Mouse (Mus musculus) heart, embryonic 11.5 days (tissue): ENCODE measurements around the gene Chd2. TPM values are rescaled to one million over a fixed set of nuclear protein-coding genes. Genes with fewer than 3 reads are reported as not detected.

ENCODE experiments used
- ATAC-seq: fragments of 200-750 bp; cut with Nextera tagmentation; replicated peaks from 2 replicates; pipeline ENCODE4 v1.8.0; 2017; ENCODE audit warnings: moderate library complexity; ENCODE audit not compliant: insufficient number of reproducible peaks, low FRiP score, low TSS enrichment
- H3K27ac ChIP-seq: fragments of 300-500 bp; sonication (generic); 2 replicates; pipeline ENCODE4 v1.5.1; 2014; ENCODE audit warnings: mild to moderate bottlenecking, low read depth, low read length
- H3K27me3 ChIP-seq: fragments of 300-500 bp; sonication (generic); 2 replicates; pipeline ENCODE4 v1.6.1; 2014; ENCODE audit warnings: mild to moderate bottlenecking, low read length, mixed read lengths; ENCODE audit not compliant: control insufficient read depth, insufficient read depth
- H3K36me3 ChIP-seq: fragments of 300-500 bp; sonication (generic); 2 replicates; pipeline ENCODE4 v1.6.1; 2014; ENCODE audit warnings: mild to moderate bottlenecking, low read length, moderate library complexity, mixed read lengths; ENCODE audit not compliant: control insufficient read depth, insufficient read depth
- H3K4me1 ChIP-seq: fragments of 300-500 bp; sonication (generic); 2 replicates; pipeline ENCODE4 v1.6.1; 2014; ENCODE audit warnings: low read length; ENCODE audit not compliant: control insufficient read depth, insufficient read depth
- H3K4me2 ChIP-seq: fragments of 300-500 bp; sonication (generic); 2 replicates; pipeline ENCODE4 v1.6.1; 2014; ENCODE audit warnings: mild to moderate bottlenecking, moderate library complexity
- H3K4me3 ChIP-seq: fragments of 300-500 bp; sonication (generic); 2 replicates; pipeline ENCODE4 v1.5.1; 2014; ENCODE audit warnings: low read depth, low read length
- H3K9ac ChIP-seq: fragments of 300-500 bp; sonication (generic); 2 replicates; pipeline ENCODE4 v1.6.1; 2014; ENCODE audit warnings: mild to moderate bottlenecking, low read depth, low read length, moderate library complexity
- H3K9me3 ChIP-seq: fragments of 300-500 bp; sonication (generic); replicated peaks from 2 replicates; pipeline ENCODE4 v1.6.1; 2016; ENCODE audit warnings: low read length; ENCODE audit not compliant: control insufficient read depth
- WGBS: fragments of 180-500 bp; shearing (Covaris S2); extraction: QIAGEN DNeasy Blood & Tissue Kit; methylation state at CpG from one replicate; pipeline ENCODE4 v1.1.7; 2014; ENCODE audit not compliant: insufficient replicate concordance; 5-methylcytosine and 5-hydroxymethylcytosine counted together
- polyA plus RNA-seq: library from polyadenylated mRNA; unstranded; fragments of >200 nt; fragmentation: Nextera tagmentation; extraction: Ambion mirVana; gene quantifications from 2 replicates; pipeline ENCODE4 v1.2.1, GENCODE M21; 2014

Chd2 gene
- polyA plus RNA-seq, 1 experiment from 2014 or later: 45.6 TPM

DNA sequence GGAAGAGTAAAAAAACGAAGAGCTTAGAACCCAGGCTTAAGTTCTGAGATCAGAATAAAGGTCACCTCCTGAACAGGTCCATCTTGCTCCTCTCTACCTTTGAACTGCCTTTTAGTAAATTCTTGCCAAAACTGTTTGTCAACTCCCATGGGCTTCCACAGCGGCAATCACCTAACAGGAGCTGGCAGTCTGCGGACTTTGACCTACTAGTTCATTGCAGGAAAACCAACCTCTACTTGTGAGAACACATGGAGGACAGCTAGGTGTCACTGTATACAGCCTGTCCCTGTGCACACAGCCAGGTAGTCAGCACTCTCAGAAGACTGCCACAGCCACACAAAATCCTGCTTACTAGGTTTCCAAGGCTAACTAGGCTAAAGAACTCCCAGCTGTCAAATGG is 99.8 kb downstream of the Chd2 start:
- H3K27ac ChIP-seq: no peak overlapping the region
- WGBS: 100% methylated on average over 3 of the region's 3 CpGs
- H3K9ac ChIP-seq: no peak overlapping the region
- H3K9me3 ChIP-seq: no peaks in the 10 kb centered on the region
- ATAC-seq: no peak
- H3K36me3 ChIP-seq: peaks cover 74% of the 10 kb centered on the region
- no peak overlapping the region for H3K4me3 ChIP-seq
- no peaks in the 10 kb centered on the region for H3K4me1 ChIP-seq
- H3K4me2 ChIP-seq: no peak overlapping the region
- H3K27me3 ChIP-seq: no peaks in the 10 kb centered on the region

DNA sequence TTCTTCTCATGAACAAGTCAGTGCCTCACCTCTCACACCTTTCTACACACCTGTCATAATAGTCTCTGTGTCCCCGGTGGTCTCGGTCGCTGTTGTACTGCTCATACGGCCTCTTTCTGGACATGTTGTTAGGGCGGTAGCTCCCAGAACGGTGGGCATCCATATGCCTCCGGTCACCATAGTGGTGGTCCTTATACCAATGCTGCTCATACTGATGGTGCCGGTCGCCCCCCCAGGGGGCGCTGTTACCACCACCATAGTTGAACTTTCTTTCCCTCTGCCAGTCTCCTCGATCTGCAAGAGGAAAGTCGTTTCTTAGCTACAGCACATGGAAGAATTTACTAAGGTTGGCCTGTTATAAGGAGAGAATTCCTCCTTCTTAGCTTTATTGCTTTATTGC is 105.9 kb downstream of the Chd2 start:
- 74% methylated on average over 12 of the region's 12 CpGs for WGBS
- no peak overlapping the region for H3K4me2 ChIP-seq
- H3K36me3 ChIP-seq: peaks cover 57% of the 10 kb centered on the region
- H3K4me3 ChIP-seq: no peak overlapping the region
- no peak overlapping the region for H3K27ac ChIP-seq
- H3K9ac ChIP-seq: no peak overlapping the region
- H3K27me3 ChIP-seq: no peaks in the 10 kb centered on the region
- 0 out of 2 replicates have a peak, but pooled peaks cover 5% of the 10 kb centered on the region for H3K4me1 ChIP-seq
- no peaks in the 10 kb centered on the region for H3K9me3 ChIP-seq
- no peak for ATAC-seq

DNA sequence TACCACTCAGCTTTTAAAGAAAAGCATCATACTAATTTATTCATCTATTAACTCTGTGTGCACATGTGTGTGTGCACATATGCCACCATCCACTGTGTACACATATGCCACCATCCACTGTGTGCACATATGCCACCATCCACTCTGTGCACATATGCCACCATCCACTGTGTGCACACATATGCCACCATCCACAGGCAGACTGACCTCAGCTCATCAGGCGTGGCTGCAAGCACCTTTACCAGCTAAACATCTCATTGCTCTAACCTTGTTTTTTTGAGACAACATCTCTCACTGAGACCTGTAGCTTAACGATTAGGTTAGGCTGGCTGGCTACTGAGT is 107.3 kb downstream of the Chd2 start:
- Histone ChIP-seq H3K4me2 (no peak overlapping the region), H3K9me3 (no peaks in the 10 kb centered on the region), H3K27me3 (no peaks in the 10 kb centered on the region), H3K4me3 (no peak overlapping the region), H3K9ac (no peak overlapping the region), H3K4me1 (0 out of 2 replicates have a peak, but pooled peaks cover 5% of the 10 kb centered on the region), H3K36me3 (peaks cover 52% of the 10 kb centered on the region), H3K27ac (no peak overlapping the region)
- 91% methylated on average over 2 of the region's 2 CpGs for WGBS
- no peak for ATAC-seq

DNA sequence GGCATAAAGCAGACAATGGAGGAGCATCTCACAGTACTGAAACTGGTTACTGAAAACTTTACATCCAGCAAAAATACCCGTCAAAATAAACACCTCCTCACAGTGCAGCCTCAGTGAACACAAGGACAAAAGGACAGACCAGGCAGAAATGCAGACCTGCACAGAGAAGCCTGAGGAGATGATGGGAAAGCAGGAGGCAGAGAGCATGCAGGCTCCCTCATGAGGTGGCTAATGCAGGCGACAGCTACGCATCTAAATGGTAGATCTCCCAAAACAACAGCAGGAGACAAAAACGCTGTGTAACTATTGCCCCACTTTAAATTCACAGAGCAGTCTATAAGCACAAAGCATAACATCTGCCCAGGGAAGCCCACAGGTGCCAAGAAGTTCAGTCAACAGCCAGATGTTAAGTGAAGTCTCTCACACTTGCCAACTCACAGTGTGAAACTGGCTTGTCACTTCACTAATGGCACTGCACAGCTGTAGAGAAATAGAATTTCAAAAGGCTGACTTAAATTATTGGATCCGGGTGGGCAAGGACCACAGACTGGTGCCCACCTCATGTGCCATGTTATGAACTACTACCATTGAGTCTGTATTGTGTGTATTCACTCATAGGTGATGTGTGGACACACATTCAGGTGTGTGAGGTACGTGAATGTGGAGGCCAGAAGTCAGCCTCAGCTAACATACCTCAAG is 107.8 kb downstream of the Chd2 start:
- WGBS: 85% methylated on average over 6 of the region's 6 CpGs
- Histone ChIP-seq H3K27ac (peak overlapping the region; percentile 12; the same call in 1 of the 2 replicates), H3K9ac (no peak overlapping the region)

DNA sequence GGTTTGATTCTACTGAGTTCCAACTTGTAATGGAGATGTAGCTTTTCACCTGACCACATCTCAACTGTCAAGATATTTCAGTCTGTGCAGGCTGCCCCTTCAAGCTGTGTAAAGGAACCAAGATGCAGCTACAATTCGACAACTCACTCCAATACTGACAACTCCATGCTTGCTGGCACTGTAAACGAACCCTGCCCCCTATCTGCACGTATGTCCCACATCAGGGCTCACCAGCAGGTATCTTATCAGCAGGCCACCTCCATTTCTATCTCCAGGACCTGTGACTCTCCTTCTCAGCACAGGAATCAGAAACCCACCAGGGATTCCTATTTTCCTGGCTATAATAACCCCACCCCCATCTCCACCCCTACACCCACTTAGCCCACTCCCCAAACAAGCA is 113.1 kb downstream of the Chd2 start:
- H3K9me3 ChIP-seq: no peaks in the 10 kb centered on the region
- H3K27me3 ChIP-seq: no peaks in the 10 kb centered on the region
- no peak overlapping the region for H3K4me3 ChIP-seq
- H3K9ac ChIP-seq: no peak overlapping the region
- 78% methylated on average over 3 of the region's 3 CpGs for WGBS
- no peak overlapping the region for H3K4me2 ChIP-seq
- H3K4me1 ChIP-seq: peaks cover 4% of the 10 kb centered on the region
- peaks cover 26% of the 10 kb centered on the region for H3K36me3 ChIP-seq
- no peak for ATAC-seq
- H3K27ac ChIP-seq: no peak overlapping the region

More for the DNA sequence above, 107.8 kb downstream of the Chd2 start:
- Histone ChIP-seq H3K4me2 (no peak overlapping the region), H3K4me3 (no peak overlapping the region), H3K36me3 (peaks cover 52% of the 10 kb centered on the region), H3K27me3 (no peaks in the 10 kb centered on the region), H3K4me1 (0 out of 2 replicates have a peak, but pooled peaks cover 5% of the 10 kb centered on the region), H3K9me3 (no peaks in the 10 kb centered on the region)
- no peak for ATAC-seq

DNA sequence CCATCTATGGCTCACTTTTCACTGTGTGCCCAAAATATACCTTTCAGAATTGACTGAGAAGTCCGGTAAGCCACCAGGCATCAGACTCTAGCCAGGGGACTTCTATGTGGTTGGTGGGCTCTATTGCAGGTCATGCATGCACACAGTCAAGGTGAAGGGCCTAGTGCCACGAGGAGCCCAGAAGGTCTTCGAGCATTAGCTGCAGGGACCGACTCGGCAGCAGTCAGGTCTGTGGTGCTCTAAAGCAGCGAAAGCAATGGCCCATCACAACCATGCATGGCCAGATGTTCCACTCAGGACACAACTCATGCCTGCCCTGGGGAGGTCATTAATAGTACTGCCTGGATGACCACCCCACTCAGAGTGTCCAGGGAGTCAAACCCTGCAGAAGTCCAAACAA is 113.8 kb downstream of the Chd2 start:
- no peak overlapping the region for H3K27ac ChIP-seq
- H3K27me3 ChIP-seq: no peaks in the 10 kb centered on the region
- no peak overlapping the region for H3K4me3 ChIP-seq
- no peaks in the 10 kb centered on the region for H3K9me3 ChIP-seq
- peaks cover 25% of the 10 kb centered on the region for H3K36me3 ChIP-seq
- WGBS: 96% methylated on average over 6 of the region's 6 CpGs
- H3K4me2 ChIP-seq: no peak overlapping the region
- H3K9ac ChIP-seq: no peak overlapping the region
- H3K4me1 ChIP-seq: peaks cover 4% of the 10 kb centered on the region
- ATAC-seq: no peak

DNA sequence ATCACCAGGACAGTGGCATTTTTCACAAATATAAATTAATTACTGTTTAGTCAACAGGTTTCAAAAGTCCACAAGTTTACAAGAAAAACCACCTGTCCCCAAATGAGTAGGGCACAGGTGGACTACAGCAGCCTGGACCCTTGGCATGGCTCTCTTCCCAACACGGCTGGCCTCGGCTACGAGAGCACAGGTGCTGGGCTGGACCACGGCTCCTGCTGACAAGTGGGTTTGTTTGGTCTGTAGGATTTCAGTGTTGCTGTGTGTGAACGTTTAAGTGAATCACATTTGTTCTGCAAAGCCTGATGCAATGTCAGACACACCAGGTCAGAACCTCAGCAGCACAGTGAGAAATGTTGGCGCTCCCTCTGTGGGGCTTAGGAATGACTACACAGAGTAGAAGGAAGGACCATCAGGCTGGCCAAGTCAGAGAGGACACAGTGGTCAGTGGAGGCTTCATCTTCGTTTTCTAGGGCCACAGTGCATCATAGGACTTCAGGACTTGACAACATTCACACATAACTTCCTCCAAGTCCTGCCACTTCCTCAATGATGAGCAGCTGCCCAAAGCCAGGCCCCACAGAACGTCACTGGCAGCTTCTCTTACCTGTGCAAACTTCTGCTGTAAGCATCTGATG is 114.8 kb downstream of the Chd2 start:
- Histone ChIP-seq H3K36me3 (peaks cover 25% of the 10 kb centered on the region), H3K4me2 (no peak overlapping the region), H3K27me3 (no peaks in the 10 kb centered on the region), H3K9me3 (no peaks in the 10 kb centered on the region), H3K4me1 (peaks cover 4% of the 10 kb centered on the region), H3K27ac (no peak overlapping the region), H3K9ac (no peak overlapping the region), H3K4me3 (no peak overlapping the region)
- WGBS: 91% methylated on average over 8 of the region's 8 CpGs
- no peak for ATAC-seq

DNA sequence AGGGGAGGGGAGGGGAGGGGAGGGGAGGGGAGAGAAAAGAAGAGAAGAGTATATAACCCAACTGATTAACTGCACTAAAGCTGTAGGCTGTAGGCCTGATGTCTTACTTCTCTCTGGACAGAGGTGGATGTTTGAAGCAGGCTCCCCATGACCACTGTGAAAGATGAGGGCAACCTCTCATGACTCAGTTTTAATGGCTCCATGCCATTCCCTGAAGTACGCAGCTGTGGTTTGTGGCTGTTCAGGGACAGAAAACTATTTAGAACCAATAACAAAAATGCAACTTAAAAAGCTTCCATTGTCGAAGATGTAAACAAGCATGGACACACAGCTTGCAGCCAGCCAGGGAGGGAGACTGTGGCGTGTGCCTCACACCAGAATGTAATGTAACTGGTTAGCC is 115.4 kb downstream of the Chd2 start:
- Histone ChIP-seq H3K27me3 (no peaks in the 10 kb centered on the region), H3K9me3 (no peaks in the 10 kb centered on the region), H3K4me2 (no peak overlapping the region), H3K9ac (no peak overlapping the region), H3K36me3 (peaks cover 25% of the 10 kb centered on the region), H3K27ac (no peak overlapping the region), H3K4me1 (peaks cover 8% of the 10 kb centered on the region), H3K4me3 (no peak overlapping the region)
- WGBS: 91% methylated on average over 3 of the region's 3 CpGs
- ATAC-seq: no peak

DNA sequence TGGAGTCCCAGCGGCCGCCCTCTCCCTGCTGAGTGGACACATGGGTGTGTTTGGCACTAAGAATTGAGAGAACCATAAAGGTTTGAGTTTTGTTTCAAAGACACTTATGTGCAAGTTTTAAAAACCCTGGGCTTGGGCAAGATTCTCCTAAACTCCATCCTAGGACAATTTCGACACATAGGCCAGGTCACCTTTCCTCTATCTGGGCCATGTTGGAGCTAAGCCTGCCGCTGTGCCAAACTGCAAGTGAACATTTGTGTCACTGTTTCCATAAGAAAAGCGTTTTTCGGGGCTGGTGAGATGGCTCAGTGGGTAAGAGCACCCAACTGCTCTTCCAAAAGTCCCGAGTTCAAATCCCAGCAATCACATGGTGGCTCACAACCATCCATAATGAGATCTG is 116.2 kb downstream of the Chd2 start:
- H3K4me2 ChIP-seq: no peak overlapping the region
- no peak overlapping the region for H3K4me3 ChIP-seq
- H3K27ac ChIP-seq: no peak overlapping the region
- WGBS: 92% methylated on average over 7 of the region's 7 CpGs
- no peak overlapping the region for H3K9ac ChIP-seq
- H3K27me3 ChIP-seq: no peaks in the 10 kb centered on the region
- peaks cover 25% of the 10 kb centered on the region for H3K36me3 ChIP-seq
- ATAC-seq: no peak
- peaks cover 8% of the 10 kb centered on the region for H3K4me1 ChIP-seq
- H3K9me3 ChIP-seq: no peaks in the 10 kb centered on the region
